Mouse (Mus musculus): ENCODE data around the gene Qrich1.

GRCm38 (mm10) chr9:108589229-108589628, 72.6 kb downstream of the Qrich1 start:
- TF ChIP-seq CTCF (IDR thresholded peaks at IDR 0.05; ENCODE audit: insufficient read depth, low read depth, low read length) = no peak
- no peak for TF ChIP-seq POLR2A (IDR thresholded peaks at IDR 0.05; ENCODE audit: insufficient read depth, low read depth, low read length)
